Mouse (Mus musculus): Measurements from ENCODE around the gene Gm21964.

Gene Gm21964

DNA sequence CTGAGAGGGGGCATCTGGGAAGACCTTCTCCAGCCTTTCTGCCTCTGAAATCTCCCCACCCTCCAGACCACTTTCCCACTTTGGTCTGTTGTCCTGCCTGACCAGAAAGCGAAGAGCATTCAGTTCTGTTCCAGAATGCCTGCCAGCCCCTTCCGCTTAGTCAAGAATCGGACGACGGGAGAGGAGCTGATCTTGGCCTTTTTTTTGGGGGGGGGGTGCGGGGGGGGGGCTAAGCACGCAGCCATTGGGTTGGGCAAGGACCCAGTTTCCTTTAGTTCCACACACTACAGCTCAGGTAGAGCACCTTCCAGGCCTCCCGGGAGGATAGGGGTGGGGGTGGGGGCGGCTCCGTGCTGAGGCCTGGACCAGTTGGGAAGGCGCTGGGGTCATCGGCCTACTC lies at the start of gene Gm21964:
TSS of gene Gm21964 (plus strand) at position 301 of the 400 bp plus-strand sequence.
- no peak for DNase-seq

DNA sequence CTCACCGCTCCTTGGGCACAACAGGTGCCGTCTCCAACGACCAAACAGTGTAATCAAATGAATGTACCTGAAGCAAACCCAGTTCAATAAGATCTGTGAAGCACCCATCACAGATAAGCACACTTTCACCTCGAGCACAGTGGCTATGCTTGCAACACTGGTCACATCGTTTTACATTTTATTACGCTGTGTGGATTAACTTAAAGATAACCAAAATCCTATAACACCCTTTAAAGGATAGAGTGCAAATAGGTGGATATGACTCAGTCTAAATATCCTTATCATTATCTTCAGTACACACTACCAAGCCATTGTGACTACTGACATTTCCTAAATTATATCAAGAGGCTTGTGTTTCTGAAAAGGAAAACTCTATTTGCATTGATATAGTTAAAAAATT lies 49.8 kb upstream of the Gm21964 start:
- no peak for DNase-seq

DNA sequence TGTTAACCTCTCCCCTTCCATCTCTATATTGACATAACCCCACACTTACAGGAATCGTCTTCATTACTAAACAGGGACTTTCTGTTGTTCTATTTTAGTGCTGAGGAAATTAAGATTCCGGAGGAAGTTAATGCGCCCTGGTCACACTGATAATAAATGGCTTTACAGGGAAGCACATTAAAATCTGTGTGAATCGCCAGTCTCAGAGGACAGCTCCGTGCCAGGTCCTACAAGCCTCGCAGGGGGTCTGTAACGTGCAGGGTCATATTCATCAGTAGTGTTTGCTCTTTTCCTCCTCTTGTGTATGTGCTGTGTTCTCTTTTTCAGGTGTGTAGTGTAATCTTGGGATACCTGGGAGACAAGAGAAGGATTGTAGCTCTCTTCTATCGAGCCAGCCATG lies 42.8 kb upstream of the Gm21964 start:
- DNase-seq: no peak

DNA sequence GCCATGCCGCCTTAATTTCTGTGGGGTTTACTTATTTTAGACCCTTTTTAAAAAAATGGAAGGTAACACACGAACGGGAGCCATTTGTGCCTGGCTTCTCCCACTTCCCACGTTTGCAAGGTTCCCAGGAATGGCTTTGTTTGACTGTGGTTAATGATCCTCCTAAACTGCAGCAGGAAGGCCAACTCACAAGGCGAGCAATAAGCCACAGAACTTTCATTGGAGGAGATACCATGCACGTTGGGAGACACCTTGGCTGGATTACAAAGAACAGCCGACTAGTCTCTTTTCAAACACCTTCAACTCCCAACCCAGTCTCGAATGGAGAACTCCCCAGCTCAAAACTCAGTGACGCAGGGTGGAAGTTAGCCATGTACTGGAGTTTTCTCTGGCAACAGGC lies 36.8 kb upstream of the Gm21964 start:
- DNase-seq: no peak

DNA sequence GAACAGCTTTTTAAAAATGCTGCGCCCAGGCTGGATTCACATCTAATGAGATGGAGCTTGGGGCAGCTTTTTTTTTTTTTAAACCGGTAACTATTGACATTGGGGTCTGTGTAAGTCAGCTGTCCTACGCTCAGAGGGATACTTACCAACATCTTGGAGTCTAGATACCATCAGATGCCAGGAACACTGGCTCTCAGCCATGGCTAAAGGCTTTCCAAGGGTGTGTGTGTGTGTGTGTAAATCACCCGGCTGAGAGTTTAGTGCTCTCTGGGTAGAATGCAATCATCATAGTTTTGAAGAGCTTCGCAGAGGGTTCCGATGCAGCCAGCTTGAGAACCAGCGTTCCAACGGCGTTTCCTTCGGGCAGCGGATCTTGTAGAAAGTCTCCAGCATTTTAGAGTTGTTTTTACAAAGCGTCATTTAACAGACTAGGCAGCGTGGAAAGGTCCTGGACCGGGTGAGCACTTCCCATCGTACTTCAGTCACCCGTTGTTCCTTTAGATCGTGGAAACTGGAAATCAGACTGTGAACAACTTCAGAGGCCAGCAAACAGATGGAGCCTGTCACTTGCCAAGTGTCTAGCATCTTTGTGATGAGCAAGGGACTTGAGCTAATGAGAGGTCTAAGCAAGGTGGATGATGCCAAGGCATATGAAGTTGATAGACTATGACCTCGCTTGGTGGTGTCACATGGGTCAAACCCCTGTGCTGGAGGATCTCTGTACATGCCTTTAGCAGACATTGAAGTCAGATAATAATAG lies 36.2 kb upstream of the Gm21964 start:
- DNase-seq: no peak

DNA sequence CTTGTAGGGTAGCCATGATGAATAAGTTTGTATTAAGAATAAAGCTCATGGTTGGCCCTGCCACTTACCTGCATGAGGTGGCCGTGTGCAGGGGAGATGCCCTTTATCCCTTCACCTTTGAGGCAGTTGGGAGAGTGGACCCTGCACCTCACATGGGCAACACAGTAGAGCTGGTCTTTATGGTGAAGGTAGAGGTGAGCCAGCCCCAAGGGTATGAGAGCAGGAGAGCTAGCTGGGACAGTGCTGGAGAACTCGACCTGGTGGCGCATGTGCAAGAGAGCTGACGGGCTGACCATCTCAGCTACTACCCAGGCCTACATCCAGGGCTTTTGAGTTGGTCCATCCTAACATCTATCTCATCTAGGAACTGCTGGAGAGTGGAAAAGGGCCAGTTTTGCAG lies 35.3 kb upstream of the Gm21964 start:
- DNase-seq: no peak

DNA sequence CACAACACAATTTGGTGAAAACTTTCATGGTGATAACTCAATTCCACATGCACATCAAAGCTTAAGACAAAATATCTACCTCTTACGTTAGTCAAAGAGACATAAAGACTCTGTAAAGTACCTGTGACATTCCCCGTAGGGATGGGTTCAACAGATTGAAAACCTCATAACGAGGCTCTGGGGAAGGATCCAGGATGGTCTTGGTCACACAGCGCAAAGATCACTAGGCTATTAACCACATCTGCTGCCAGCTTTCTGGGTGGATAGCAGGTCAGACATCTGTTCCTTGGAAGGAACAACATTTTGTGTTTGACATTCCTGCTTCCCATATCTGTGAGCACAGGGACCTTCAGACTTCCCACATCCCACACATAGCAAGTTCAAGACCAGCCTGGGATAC lies 31.3 kb upstream of the Gm21964 start:
- no peak for DNase-seq

DNA sequence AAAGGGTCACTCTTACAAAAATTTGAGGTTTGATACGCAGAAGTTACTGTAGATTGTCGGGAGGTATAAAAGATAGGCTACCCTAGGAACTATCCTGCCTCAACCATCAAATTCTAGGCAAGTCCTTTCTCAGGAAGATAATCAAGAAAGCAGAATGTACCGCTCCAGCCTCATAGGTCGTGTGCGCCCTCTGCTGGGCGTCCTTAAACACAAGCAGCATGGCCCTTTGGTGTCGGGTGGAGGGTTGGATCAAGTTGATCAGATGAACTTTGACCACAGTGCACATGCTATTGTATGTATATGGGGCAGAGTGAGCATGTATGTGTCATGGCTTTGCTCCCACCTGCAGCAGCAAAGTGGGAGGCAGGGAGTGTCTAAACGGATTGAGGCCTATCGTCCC lies 29.4 kb upstream of the Gm21964 start:
- peak; percentile 39 for DNase-seq

DNA sequence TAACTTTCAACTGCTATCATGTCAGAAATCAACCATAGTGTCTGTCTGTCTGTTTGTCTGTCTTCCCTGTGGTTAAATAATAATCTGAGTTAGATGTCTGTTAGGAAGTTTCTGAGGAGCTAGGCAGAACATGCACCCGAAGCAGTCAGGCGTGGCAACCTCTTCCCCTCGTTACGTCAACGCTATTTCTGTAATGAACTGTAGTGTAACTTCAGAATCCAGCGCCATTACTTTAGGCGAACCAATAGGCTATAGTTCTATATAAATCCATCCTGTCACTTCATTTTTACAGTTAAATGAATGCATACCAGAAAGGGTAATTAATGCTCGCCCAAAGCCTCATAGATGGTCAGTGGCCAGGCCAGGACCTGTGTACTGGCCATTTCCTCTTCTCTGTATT lies 26.5 kb upstream of the Gm21964 start:
- no peak for DNase-seq

DNA sequence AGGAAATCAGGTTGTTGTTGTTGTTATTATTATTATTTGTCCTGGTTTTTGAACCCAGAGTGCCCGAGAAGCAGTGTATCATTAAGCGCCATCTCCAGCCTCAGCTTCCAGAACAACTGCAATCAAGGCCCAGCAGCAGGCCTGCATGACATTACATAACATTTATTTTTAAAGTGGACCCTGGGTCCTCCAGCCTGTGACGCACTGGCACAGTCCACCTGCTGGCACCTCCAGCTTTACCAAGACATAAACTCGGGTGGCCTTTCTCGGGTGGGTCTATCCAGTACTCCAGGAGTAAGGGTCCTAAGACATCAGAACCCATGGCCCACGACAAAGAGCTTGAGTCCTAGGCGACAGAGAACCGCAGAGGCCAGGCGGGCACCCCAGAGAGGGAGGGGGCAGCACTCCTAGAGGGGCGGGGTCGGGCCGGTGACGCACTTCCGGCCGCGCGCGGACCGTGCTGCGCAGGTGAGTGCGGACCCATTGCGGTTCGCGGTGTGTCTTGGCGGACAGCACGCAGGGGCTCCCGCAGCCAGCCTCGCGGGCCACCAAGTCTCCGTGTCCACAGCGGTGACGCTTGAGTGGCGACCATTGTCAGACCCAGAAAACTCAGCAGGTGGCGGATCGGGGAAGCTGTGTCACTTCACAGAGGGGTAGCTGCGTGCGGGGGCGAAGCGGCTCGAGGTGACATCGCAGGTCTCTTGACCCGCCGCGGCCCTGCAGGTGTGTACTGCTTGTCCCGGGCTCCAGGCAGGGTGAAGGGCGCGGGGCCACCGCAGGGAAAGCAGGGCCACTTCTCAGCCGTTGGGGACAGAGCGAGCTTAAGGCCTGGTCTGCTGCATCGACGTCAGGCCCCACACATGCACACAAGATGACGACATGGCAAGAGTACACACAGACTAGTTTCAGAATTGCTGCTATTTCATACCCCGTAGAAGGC lies 21.5 kb upstream of the Gm21964 start, which contains the start of gene Zfp612:
TSS of gene Zfp612 (plus strand) at position 465 of the 940 bp plus-strand sequence.
- DNase-seq: peak; percentile 81

DNA sequence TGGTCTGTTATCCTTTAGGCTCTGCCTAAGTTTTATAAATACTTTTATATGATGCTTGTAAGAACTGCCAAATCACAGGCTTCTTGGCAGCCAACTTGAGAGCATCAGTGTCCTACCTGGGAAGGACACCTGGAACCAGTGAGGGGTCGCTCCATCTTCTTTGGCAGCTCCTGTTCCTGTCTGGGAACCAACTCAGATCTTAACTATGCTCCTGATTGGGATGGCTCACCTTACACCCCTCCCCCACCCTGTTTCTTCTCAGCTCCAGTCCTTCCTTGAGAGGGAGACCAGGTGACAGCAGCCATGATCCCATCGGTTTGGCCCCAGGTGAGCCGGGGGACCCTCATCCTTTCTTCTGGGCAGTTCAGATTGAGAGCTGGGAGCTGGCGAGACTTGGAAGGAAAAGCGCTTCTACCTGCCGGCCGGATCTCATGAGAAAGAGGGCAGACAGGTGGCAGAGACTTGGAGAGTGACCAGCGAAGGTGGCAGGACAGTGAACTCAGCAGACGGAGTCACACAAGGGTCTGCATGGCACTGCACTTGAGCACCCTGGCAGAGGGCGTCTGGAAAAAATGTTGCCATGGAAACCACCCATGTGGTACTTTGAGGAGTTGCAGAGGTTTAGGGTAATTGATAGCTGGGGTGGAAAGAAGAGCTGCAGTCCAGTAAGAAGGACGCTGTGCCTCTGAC lies 18.4 kb upstream of the Gm21964 start:
- DNase-seq: no peak

DNA sequence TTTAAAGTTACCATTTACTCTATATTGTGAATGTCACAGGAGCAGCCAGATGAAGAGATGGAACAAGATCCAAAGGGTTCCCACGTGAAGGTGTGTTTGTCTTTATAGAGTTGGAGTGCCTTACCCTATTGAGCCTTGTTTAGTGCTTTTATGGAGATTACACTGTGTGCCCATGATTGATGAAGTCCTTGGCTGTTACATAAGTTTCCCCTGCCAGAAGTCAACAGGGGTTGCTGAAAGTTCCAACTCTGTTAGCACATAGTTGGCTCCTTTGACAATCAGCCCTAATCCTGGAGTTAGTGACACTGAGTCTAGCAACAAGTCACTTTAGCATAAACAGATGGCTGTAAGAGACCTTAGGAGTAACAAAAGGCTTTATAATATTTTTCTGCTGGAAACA lies 9.1 kb upstream of the Gm21964 start:
- no peak for DNase-seq

DNA sequence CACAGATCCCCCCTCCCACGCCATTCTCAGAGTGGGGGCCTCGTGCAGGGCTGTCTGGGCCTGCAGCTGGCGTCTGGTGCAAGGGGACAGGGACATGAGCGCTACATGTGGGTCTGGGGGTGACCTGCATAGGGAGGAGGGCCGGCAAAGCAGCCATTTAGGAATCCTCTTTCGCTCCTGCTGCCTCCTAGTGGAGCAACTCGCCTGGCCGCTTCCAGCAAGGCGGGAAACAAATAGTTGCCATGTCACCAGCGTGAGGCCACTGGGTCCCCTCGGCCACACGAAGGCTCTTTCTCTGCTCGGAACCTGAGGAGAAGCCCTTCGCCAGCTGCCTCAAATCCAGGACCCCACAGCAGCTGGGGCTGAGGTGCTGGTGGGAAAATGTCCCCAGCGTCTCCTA lies 669 bp downstream of the Gm21964 start:
- no peak for DNase-seq

DNA sequence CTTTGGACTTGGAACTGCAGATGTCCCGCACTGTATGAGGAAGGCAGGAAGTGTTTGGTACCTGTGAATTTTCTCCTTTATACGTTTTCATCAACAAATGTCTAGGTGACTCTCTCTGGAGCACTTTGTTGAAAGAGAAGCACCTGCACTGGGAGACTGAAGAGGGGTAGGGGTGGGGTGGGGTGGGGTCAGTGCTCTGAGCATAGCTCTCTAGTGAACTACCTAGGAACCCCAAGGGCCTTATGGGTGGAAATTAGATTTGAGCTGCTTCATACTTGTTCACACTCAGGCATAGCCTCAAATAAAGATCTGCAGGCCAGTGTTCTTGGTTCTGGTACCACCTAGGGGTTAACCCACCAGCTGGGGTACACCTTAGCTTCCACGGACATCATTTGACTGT lies 1.6 kb downstream of the Gm21964 start, which contains the start of gene Gm17720:
TSS of gene Gm17720 (minus strand) at position 101 of the 400 bp plus-strand sequence.
- DNase-seq: no peak

DNA sequence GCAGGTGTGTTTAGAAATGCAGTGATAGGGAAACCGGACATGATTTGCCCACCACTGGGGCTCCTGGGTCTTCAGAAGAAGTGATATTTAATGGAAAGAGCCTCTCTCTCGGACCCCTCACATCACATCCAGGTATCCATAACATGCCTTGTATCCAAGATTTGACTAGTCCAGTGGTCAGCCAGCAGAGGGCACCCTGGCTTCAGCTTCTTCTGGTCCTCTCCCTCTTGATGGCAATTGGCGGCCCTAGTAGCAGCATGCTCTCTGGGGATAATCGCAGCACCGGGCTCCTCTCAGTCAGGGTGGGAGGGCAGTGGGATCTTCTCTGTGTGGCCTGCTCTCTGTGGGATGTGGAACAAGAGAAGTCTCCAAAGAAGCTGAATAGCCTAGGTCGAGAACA lies 18.7 kb downstream of the Gm21964 start:
- peak; percentile 18 for DNase-seq

DNA sequence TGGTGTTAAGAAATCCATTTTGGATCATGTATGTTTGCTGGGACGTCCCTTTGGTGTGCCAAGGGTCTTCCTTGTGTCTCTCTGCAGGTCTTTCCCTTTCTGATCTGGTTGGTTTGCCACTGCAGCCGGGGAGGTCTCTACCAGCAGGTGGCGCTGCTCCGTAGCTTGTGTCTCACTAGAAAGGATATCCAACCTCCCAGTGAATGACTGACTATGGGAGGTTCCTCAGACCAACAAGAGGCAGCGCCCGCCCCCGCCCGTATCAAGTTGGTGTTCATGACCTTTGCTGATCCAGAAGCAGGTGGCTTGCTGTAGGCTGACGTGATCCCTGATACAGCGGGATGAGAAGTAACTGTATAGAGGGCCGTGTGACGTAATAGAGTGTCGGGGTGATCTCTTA lies 29.5 kb downstream of the Gm21964 start:
- DNase-seq: peak; percentile 67

DNA sequence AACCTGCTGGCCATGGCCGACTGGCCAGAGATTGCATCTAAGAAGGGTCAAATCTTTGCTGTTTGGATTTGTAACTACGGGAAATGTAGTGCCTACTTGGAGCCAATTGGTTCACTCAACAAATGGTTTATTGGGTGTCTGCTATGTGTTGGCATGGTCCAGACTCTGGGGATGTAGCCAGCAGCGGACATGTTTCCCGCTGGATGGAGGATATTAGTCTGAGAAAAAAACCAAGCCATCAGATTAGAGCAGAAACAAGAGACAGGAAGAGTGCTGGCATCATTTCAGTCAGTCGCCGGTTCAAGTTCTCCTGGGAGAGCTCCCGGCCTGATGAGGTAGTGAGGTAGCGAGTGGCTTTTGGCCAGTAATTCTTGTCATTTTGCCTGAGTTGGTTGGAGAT lies 33.2 kb downstream of the Gm21964 start:
- DNase-seq: no peak

DNA sequence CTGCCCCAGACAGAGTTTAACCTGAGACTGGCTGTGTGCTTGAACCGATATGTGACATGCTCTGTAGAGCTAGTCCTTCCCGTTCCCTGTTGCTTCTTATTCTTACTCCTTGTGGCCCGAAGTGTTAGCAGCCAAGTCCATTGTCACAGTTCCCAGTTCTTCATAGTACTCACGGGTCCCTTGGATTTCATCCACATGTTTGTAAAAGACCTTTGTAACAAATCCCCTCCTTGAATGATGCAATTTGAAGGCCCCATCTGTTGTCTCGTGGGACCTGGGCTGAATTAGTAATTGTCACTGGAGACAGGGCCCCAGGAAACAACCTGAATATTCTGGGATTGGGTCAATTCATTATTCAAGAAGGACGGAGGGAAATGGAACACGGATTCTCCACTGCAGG lies 34.5 kb downstream of the Gm21964 start:
- DNase-seq: no peak

DNA sequence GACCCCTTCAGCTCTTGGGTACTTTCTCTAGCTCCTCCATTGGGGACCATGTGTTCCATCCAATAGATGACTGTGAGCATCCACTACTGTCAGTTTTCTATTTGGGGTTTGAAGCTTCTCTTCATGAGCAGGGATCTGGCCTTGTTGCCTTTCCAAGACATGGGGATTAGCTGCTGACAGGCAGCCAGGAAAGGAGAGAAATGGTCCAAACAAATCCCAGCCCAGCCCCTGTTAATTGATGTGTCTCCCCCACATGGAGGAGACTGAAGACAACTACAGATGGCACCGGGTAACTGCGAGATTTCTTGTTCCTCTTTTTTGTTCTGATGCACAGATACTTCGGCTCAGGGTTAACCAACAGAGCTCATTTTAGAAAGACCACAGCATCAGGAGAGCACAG lies 39.1 kb downstream of the Gm21964 start:
- DNase-seq: no peak

DNA sequence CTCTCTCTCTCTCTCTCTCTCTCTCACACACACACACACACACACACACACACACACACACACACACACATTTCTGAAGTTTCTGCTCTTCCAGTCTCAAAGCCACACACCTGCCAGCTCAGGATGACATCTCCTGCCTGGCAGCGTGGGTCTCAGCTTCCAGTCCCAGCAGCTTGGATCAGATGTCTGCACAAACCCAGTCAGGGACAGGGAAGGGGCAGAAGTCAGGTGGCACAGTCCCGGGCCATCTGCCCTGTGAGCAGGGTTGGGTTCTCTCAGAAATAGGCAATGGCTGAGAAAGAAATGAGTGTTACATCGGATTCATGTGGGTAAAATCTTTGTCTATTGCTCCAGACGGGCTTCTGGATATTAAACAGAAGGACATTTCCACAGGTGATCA lies 39.8 kb downstream of the Gm21964 start:
- no peak for DNase-seq

DNA sequence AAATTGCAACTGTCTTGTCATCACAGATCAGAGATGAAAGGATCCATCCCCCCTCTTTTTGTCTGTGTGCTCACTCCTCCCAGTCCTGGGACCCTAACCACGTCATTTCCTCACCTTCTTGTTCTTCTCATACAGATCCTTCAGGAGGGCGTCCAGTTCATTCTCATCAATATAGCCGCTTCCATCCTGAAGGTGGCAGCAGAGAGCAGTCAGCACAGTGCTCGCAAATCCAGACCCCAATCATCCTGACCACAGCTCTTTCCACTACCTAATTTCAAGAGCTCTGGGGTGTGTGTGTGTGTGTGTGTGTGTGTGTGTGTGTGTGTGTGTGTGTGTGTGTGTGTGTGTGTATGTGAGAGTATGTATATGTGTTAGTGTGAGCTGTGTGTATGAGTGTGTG lies 44.5 kb downstream of the Gm21964 start:
- peak; percentile 42 for DNase-seq

DNA sequence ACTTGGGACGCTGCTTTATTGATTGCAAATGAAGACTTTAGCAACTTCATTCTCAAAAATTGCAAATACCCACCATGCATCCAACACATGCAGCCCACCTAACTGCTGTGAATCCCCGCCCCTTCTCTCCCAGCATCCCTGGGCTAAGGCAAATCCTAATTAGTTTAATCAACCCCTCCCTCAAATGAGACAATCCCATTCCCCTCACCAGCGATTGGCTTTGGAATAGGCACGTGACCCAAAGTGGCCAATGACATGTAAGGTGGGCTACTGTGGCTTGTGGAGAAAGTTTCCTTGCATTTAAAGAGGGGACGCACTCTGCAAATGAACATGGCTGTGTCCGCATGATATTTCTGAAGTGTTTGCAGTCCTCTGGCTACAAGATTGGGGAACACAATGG lies 51.9 kb downstream of the Gm21964 start:
- DNase-seq: no peak
